ENCODE assay signal across 13 mouse cellular contexts in the genomic region with DNA sequence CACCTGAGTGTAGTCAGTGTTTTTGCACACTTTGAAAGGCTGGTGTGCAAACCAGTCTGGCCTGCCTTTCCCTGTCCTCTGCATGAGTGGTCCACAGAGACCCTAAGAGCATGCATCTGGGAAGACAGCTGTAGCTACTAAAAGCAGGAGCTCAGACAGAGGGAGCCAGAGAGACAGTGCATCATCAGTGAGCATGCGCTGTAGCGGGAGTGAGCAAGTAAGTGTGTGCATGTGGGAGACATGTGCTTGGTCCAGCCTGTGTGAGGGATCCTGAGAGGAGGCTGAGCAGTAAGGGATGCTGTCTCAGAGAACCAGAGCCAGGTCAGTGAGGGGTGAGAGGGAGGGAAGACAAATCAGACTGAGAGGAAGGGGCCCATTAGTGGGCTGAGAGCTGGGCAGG. TPM values are rescaled to one million over a fixed set of nuclear protein-coding genes. Genes with fewer than 3 reads are reported as not detected.
DNase-seq lines count a peak whose midpoint lies in the region; ATAC-seq and TF ChIP-seq lines count a peak whose summit lies in the region.
"Had no signal": no experiment of that assay in that cellular context is flagged by ENCODE, and none has a peak within 500 bp of the region (broad histone marks: within the 10 kb centered on the region; RNA-seq: fewer than 3 reads in every experiment).

No protein-coding gene starts in this region.

- H3K9ac ChIP-seq in forebrain, embryonic 13.5 days: no peak overlapping the region
- H3K9ac ChIP-seq in forebrain, embryonic 11.5 days (ENCODE audit: low read length): no peak overlapping the region
- H3K9ac ChIP-seq in liver, embryonic 14.5 days (replicated peaks): no peak overlapping the region
- no peak overlapping the region for H3K9ac ChIP-seq in liver, embryonic 12.5 days
- H3K9ac ChIP-seq in limb, embryonic 15.5 days: no peak overlapping the region

- no peak for DNase-seq in forebrain, embryonic 11.5 days (ENCODE audit: low spot score)
- DNase-seq in liver, embryonic 14.5 days (ENCODE audit: low read depth in 3 of 3, low spot score in 3 of 3): no peak
- DNase-seq in R1 (ENCODE audit: low read depth, low spot score): peak; percentile 49
- DNase-seq in adrenal gland, postnatal 4 days (ENCODE audit: low spot score in 2 of 2): no peak
- DNase-seq: heart, adult 18-20 months; heart, postnatal 10 days; kidney, adult 18-20 months; layer of hippocampus, postnatal 36 days had no signal

- ATAC-seq in forebrain, embryonic 13.5 days: 0 out of 2 replicates have a peak, but pooled peaks have one; percentile 33
- ATAC-seq in forebrain, embryonic 11.5 days (replicated peaks; ENCODE audit: low FRiP score): no peak
- ATAC-seq in liver, embryonic 14.5 days (ENCODE audit: insufficient read depth): no peak
- ATAC-seq in liver, embryonic 12.5 days: no peak
- ATAC-seq in limb, embryonic 15.5 days (ENCODE audit: insufficient number of reproducible peaks, low FRiP score, low TSS enrichment, low read depth): no peak
- ATAC-seq in megakaryocyte-erythroid progenitor cell, adult 5-6 weeks (replicated peaks; ENCODE audit: low FRiP score, low TSS enrichment, poor library complexity, severe bottlenecking): no peak

- no peaks in the 10 kb centered on the region for H3K9me3 ChIP-seq in forebrain, embryonic 13.5 days (replicated peaks)
- no peaks in the 10 kb centered on the region for H3K9me3 ChIP-seq in forebrain, embryonic 11.5 days (ENCODE audit: control insufficient read depth, low read length)
- no peaks in the 10 kb centered on the region for H3K9me3 ChIP-seq in liver, embryonic 14.5 days (ENCODE audit: control insufficient read depth, low read length)
- no peaks in the 10 kb centered on the region for H3K9me3 ChIP-seq in liver, embryonic 12.5 days (replicated peaks)
- H3K9me3 ChIP-seq in limb, embryonic 15.5 days: no peaks in the 10 kb centered on the region

- H3K27me3 ChIP-seq in forebrain, embryonic 13.5 days: no peaks in the 10 kb centered on the region
- no peaks in the 10 kb centered on the region for H3K27me3 ChIP-seq in forebrain, embryonic 11.5 days (ENCODE audit: control insufficient read depth, insufficient read depth, low read length)
- H3K27me3 ChIP-seq in liver, embryonic 14.5 days (ENCODE audit: control insufficient read depth, insufficient read depth, low read length): no peaks in the 10 kb centered on the region
- H3K27me3 ChIP-seq in liver, embryonic 12.5 days (replicated peaks): no peaks in the 10 kb centered on the region
- 0 out of 2 replicates have a peak, but pooled peaks cover 3% of the 10 kb centered on the region for H3K27me3 ChIP-seq in limb, embryonic 15.5 days

- H3K4me2 ChIP-seq in forebrain, embryonic 13.5 days: no peak overlapping the region
- H3K4me2 ChIP-seq in forebrain, embryonic 11.5 days (ENCODE audit: low read depth, low read length, severe bottlenecking): no peak overlapping the region
- H3K4me2 ChIP-seq in liver, embryonic 14.5 days (ENCODE audit: low read depth): no peak overlapping the region
- no peak overlapping the region for H3K4me2 ChIP-seq in liver, embryonic 12.5 days
- H3K4me2 ChIP-seq in limb, embryonic 15.5 days: no peak overlapping the region

- WGBS in forebrain, embryonic 13.5 days: 57% methylated on average over 2 of the region's 2 CpGs
- WGBS in forebrain, embryonic 11.5 days: 66% methylated on average over 2 of the region's 2 CpGs
- WGBS in liver, embryonic 14.5 days (ENCODE audit: insufficient replicate concordance): 69% methylated on average over 2 of the region's 2 CpGs
- 62% methylated on average over 2 of the region's 2 CpGs for WGBS in liver, embryonic 12.5 days (ENCODE audit: insufficient replicate concordance)
- 64% methylated on average over 2 of the region's 2 CpGs for whole genome bisulfite sequencing in limb, embryonic 15.5 days

- no peaks in the 10 kb centered on the region for H3K36me3 ChIP-seq in forebrain, embryonic 13.5 days (ENCODE audit: poor library complexity, severe bottlenecking)
- no peaks in the 10 kb centered on the region for H3K36me3 ChIP-seq in forebrain, embryonic 11.5 days (ENCODE audit: control insufficient read depth, insufficient read depth, low read length)
- no peaks in the 10 kb centered on the region for H3K36me3 ChIP-seq in liver, embryonic 14.5 days (replicated peaks; ENCODE audit: control insufficient read depth, insufficient read depth, low read depth)
- H3K36me3 ChIP-seq in liver, embryonic 12.5 days: no peaks in the 10 kb centered on the region
- H3K36me3 ChIP-seq in limb, embryonic 15.5 days: no peaks in the 10 kb centered on the region

- H3K4me3 ChIP-seq in forebrain, embryonic 13.5 days: no peak overlapping the region
- H3K4me3 ChIP-seq in forebrain, embryonic 11.5 days (ENCODE audit: low read depth, low read length): no peak overlapping the region
- H3K4me3 ChIP-seq in liver, embryonic 14.5 days (ENCODE audit: insufficient read depth in 1 of 2, low read depth in 2 of 2, low read length in 2 of 2): no peak overlapping the region
- no peak overlapping the region for H3K4me3 ChIP-seq in liver, embryonic 12.5 days
- H3K4me3 ChIP-seq in limb, embryonic 15.5 days: no peak overlapping the region

- H3K4me1 ChIP-seq in forebrain, embryonic 13.5 days: peaks cover 15% of the 10 kb centered on the region
- no peaks in the 10 kb centered on the region for H3K4me1 ChIP-seq in forebrain, embryonic 11.5 days (replicated peaks; ENCODE audit: control insufficient read depth, insufficient read depth, low read length)
- no peaks in the 10 kb centered on the region; a peak in 1 of 4 replicates for H3K4me1 ChIP-seq in liver, embryonic 14.5 days (replicated peaks; ENCODE audit: control insufficient read depth in 2 of 2, insufficient read depth in 2 of 2, low read length in 1 of 2)
- no peaks in the 10 kb centered on the region for H3K4me1 ChIP-seq in liver, embryonic 12.5 days
- peaks cover 41% of the 10 kb centered on the region for H3K4me1 ChIP-seq in limb, embryonic 15.5 days

- peak; percentile 36 for TF ChIP-seq CTCF in liver, embryonic 14.5 days (IDR thresholded peaks at IDR 0.05; ENCODE audit: low read depth)

- H3K27ac ChIP-seq in forebrain, embryonic 13.5 days: no peak overlapping the region
- no peak overlapping the region for H3K27ac ChIP-seq in forebrain, embryonic 11.5 days (ENCODE audit: low read depth, low read length)
- H3K27ac ChIP-seq in liver, embryonic 14.5 days: no peak overlapping the region
- H3K27ac ChIP-seq in liver, embryonic 12.5 days: no peak overlapping the region
- 0 out of 2 replicates have a peak overlapping the region, but pooled peaks have one; percentile 1 for H3K27ac ChIP-seq in limb, embryonic 15.5 days

- no peak for TF ChIP-seq EP300 in liver, embryonic 14.5 days (IDR thresholded peaks at IDR 0.05; ENCODE audit: low read depth)

RNA-seq across cellular contexts. Expression of a gene that starts 46.0 kb away (rescaled TPM):
- polyA plus RNA-seq in forebrain, embryonic 13.5 days (2015; fragmentation: Nextera tagmentation; extraction: Ambion mirVana): 34.9 and 38.2 TPM in 2 replicates
- 133 and 144 TPM in 2 replicates for polyA plus RNA-seq in forebrain, embryonic 11.5 days (2014; fragmentation: Nextera tagmentation; extraction: Ambion mirVana)
- 14.9 and 17.1 TPM in 2 replicates for polyA plus RNA-seq in liver, embryonic 14.5 days (2012; rRNA removed)
- polyA plus RNA-seq in liver, embryonic 14.5 days (2014; fragmentation: Nextera tagmentation; extraction: Ambion mirVana): 8.8 and 14.7 TPM in 2 replicates
- polyA plus RNA-seq in liver, embryonic 12.5 days (2016; fragmentation: Nextera tagmentation; extraction: Ambion mirVana): 30.9 and 33.2 TPM in 2 replicates
- 33.1 and 40.7 TPM in 2 replicates for polyA plus RNA-seq in limb, embryonic 15.5 days (2015; fragmentation: Nextera tagmentation; extraction: Ambion mirVana)
- total RNA-seq in megakaryocyte-erythroid progenitor cell, adult 5-6 weeks (2014; fragmentation: Nextera tagmentation): 56.5 and 63.9 TPM in 2 replicates
- total RNA-seq in megakaryocyte-erythroid progenitor cell, adult 5-6 weeks (2017): 14.5 and 18.1 TPM in 2 replicates
- total RNA-seq in adrenal gland, postnatal 4 days (2021): 10 to 100 TPM; 91.8 to 95.1 TPM

RNA-seq across cellular contexts. Expression of a gene that starts 54.6 kb away (rescaled TPM):
- 0.67 and 0.88 TPM in 2 replicates for polyA plus RNA-seq in forebrain, embryonic 13.5 days (2015; fragmentation: Nextera tagmentation; extraction: Ambion mirVana)
- 0.56 TPM in 2 replicates for polyA plus RNA-seq in forebrain, embryonic 11.5 days (2014; fragmentation: Nextera tagmentation; extraction: Ambion mirVana)
- 0.06 and 0.09 TPM in 2 replicates for polyA plus RNA-seq in liver, embryonic 14.5 days (2012; rRNA removed)
- 0.04 TPM in 1 of 2 replicates, not detected in the other for polyA plus RNA-seq in liver, embryonic 14.5 days (2014; fragmentation: Nextera tagmentation; extraction: Ambion mirVana)
- 0.04 and 0.06 TPM in 2 replicates for polyA plus RNA-seq in liver, embryonic 12.5 days (2016; fragmentation: Nextera tagmentation; extraction: Ambion mirVana)
- polyA plus RNA-seq in limb, embryonic 15.5 days (2015; fragmentation: Nextera tagmentation; extraction: Ambion mirVana): 0.24 and 0.25 TPM in 2 replicates
- total RNA-seq in megakaryocyte-erythroid progenitor cell, adult 5-6 weeks (2014; fragmentation: Nextera tagmentation): 0.31 TPM in 1 of 2 replicates, not detected in the other
- not detected in 2 replicates for total RNA-seq in megakaryocyte-erythroid progenitor cell, adult 5-6 weeks (2017)
- under 1 TPM; 0.34 to 0.70 TPM for total RNA-seq in adrenal gland, postnatal 4 days (2021)
- total RNA-seq: MEL had no signal
